Mouse (Mus musculus) CD4-positive helper T cell, adult 2 months (primary cell): ENCODE data around the gene Dnm3.
"Not testable (repeated sequence)": the region's sequence is repeated elsewhere in the genome, so short reads cannot be mapped to it uniquely, and the experiment has no call there.

Source experiments
- DNase-seq: peaks from one replicate; pipeline ENCODE4 v3.0.0-alpha.2; 2012; ENCODE audit warnings: low read depth, missing footprints, low spot score

The Dnm3 gene

GRCm38 (mm10) chr1:162428904-162429303, 48.9 kb downstream of the Dnm3 start:
- DNase-seq = no peak

DNA sequence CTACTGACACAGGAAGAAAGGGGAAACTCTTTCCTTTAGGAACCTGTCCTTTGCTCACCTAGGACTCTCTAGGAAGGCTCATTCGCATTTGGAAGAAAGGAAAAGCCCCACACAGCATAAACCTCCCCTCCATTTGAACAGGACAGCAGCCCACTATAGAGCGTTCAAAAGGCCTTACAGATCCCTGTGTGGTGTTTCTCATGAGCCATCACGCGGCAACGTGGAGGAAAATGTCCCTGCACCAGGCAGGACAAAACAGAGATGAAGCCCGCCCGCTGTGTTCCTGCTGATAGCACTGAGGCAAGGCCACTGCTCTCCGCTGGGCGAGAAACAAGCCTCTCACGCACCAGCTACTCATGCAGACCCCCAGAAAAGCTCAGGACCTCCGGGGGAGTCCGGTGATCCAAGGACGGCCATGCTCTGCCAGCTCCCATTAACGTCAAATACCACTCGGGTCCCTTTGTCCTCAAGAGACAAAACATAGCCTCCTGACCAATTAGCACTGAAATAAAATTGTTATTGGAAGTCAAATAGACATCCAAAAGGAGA, 51.8 kb downstream of the Dnm3 start:
- no peak for DNase-seq

- no peak for DNase-seq
Observed at GRCm38 (mm10) chr1:162422826-162423225, 55.0 kb downstream of the Dnm3 start.

GRCm38 (mm10) chr1:162413791-162414190, 64.0 kb downstream of the Dnm3 start:
- DNase-seq = no peak

DNA sequence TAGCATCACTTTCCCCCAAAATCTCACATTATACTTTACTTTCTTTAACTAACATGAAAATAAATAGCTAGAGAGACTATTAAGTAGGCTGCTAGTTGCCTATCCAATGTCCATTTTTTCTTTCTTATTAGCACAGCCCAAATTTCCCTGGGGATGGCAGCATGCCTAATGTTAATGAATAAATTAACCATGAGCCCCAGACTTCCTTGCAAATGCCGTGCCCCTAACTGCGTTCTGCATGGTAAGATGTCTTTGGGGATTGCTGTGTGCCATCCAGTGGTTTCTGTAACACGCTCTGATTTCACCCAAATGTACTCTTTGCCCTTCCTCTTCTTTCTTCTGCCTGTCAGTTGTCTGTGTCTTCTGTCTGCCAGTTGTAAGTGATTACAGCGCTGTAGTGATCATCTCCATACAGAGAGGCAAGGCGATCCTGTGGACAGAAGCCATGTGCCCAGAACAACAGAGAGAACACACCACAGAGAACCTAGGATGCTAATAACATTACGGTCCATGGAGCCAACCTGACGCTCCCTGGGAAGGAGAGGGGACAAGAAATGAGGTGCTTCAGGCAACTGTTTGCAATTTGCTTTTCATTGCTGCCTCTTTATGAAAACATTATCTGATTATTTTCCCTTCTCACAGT, 64.9 kb downstream of the Dnm3 start:
- no peak for DNase-seq

DNA sequence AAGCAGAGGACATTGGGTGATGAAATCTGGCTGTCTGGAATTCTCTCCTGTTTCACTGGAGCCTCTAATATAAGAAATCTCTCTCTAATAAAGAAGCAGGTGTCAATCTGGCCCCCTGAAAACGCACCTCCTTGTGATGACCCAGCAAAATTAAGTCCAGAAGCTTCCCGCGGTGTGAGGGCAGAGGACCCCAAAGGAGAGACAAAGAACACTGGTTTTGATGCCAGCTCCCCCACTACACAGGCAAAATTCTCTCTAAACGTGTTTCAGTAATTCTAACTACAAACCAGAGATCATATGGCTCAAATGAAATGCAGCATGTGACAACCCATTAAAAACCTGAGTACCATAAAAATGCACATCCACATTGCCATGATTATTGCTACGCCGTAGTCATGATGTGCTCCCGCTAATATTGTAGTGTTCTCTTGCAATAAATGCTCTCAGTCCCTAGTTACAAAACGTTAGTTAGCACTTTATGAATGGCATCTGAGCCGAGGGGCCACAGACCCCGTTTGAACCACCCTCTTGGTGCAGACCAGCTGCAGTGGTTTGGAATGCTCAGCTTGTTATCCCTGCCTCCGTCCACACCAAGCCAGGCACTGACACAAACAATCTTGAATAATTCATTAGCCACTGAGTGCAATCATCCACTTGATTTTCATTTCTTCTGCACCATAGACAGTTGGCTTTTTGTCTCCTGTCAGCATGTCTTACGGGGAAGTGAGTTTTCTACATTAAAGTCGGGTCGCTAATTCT, 67.4 kb downstream of the Dnm3 start:
- DNase-seq = no peak

- no peak for DNase-seq
Observed at GRCm38 (mm10) chr1:162394549-162394948, 83.3 kb downstream of the Dnm3 start.

DNA sequence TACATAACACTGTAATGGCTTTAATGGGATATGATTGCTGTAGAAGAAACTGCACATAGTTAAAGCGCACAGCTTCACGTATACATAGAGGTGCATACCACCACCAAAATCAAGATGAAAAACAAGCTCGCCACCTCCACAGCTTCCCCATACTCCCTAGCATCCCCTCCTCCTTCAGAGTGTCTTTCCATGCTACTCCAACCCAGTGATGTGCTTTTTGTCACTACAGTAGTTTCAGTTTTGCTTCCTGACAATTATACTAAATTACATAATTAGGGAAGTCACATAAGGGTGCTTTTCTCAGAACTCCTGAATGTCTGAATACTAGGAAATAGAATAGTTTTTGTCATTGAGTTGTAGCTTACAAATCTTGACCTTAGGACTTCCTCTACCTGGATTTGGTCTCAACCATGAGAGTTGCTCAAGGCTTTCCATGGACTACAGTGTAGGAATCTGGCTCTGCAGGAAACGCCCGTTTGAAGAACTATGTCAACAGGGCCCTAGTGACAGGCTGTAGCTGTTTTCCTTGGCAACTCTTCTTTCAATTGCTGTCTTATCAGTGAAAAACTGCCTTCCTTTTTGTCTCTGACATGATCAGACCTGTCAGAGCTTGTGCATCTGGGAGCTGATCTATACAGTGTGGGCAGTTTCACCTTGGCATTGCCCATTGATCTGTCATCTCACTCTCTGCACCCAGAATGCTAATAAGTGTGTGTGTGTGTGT, 89.2 kb downstream of the Dnm3 start:
- no peak for DNase-seq

DNA sequence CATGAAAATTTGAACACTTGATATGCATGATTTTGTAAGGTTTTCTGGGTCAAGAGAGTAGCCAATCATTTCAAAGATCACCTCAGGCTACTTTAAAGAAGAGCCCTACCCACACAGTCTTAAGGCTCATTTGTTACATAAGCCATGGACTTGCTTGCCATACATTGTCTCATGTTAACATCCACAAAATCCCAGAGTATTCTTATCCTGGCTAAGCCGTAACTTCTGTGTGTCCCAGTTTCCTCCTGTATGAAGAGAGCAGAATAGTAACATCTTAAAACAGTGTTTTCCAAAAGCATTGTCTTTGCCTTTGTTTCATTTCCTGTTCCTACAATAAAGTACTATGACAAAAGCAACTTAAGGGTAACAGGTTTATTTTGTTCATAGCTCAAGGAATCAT, 104.8 kb downstream of the Dnm3 start:
- DNase-seq = not testable (repeated sequence)

DNA sequence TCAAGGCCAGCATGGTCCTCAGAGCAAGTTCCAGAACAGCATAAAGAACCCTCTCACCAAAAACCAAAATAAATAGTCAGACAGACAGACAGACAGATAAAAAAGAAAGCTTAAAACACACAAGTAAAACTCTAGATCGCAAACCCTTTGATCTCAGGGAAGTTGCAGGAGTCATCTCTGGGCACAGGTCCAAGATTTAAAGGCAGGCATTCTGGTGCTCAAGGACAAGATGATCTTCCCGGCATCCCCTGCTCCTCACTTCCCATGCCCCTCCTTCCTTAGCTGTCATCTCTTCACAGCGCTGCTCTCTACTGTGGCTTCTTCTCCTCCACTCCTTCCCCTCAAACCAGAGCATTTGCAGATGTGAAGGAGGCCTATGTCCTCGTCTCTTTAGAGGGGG, 108.1 kb downstream of the Dnm3 start:
- no peak for DNase-seq

DNA sequence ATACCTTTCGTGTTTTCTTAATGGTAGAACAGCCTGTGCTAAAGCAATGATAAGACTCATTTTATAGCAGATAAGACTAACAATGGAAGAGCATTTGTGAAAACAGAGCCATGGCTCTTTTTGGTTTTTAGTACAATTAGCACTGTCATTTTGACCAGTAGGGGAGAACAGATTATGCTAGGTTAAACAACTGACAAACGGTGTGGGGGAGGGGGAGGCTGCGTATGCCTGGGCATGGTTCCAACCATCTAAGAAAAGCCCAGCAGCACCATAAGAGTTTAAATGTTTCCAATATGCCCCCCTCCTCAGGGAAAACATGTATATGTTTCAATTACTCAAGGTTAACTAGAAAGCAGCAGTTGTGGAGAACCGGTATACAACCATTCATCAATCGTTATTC, 115.9 kb downstream of the Dnm3 start:
- DNase-seq = no peak

GRCm38 (mm10) chr1:162359270-162359669, 118.6 kb downstream of the Dnm3 start:
- no peak for DNase-seq

- DNase-seq = peak; percentile 14
Observed at GRCm38 (mm10) chr1:162358036-162358435, 119.8 kb downstream of the Dnm3 start.

DNA sequence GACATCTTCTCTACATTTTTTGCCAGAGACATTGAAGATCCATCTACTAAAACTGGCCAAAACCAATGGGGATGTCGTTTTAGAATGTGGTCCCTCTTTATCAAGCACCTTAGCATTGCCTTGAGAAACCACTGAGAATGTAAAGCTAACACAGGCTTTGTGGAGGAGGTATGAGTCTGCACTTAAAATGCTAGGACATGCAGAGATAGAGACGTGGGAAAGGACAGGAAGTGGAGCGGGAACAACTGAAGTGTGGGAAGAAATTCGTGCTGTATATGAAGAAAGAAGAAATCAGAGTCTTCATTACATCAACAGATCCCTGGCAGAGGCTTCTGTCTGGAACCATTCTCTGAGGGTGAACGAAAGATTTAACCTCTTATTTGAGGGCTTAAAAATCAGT, 121.4 kb downstream of the Dnm3 start:
- no peak for DNase-seq

DNA sequence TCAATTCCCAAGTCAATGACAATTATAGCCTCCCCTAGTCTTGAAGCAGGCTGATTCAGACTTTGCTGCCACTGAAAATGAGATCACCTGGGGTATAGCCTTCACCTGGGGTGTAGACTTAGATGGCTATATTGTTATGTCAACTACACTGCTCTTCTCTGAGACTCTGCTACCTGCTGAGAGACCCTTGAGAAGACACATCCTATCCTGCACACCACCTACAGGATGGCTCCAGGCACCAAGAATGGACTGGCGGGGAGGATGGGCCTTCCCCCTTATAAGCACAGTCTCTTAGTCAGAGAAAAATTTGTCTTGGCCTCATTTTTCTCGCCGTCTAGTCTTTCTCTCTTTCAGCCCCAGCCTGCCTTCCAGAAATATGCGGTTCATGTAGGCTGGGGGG, 123.1 kb downstream of the Dnm3 start:
- DNase-seq = no peak

DNA sequence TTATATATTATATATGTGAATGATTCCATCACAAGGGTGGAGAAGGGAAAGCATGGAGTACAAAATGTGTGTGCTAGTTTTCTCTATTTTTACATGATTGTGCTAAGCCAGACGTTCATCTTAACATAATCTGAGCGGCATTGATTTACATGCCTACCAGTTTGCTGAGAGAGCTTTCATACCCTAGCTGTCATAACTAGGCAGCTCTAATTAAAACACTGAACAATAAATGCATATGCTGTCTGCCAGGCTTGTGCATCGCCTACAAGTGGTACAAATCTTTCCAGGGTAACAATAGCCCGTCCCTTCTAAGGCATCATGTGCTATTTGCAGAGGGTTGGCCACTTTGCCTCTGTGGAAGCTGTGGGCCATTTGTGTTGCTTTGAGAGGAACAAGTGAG, 124.0 kb downstream of the Dnm3 start:
- DNase-seq = no peak

DNA sequence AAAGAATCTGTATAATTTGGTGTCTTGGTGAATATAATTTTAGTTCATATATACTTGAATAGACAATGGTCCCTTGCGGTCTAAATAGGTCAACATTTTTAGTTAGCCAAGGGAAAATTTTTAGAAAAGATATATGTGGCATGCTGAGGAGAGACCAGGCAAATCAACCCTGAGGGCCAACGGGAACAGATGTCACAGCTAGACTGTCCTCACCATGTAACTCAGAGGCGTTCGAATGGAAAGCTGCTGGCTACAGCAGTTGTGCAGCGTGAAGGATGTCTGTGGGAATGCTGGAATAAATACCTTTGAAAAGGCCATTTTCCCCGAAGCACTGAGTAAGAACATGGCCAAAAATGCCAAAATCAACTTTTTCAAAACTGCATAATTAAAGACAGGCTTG, 128.5 kb downstream of the Dnm3 start:
- no peak for DNase-seq

- DNase-seq = no peak
Observed at GRCm38 (mm10) chr1:162346456-162347011, 131.3 kb downstream of the Dnm3 start.

GRCm38 (mm10) chr1:162337170-162337569, 140.7 kb downstream of the Dnm3 start:
- DNase-seq = no peak

DNA sequence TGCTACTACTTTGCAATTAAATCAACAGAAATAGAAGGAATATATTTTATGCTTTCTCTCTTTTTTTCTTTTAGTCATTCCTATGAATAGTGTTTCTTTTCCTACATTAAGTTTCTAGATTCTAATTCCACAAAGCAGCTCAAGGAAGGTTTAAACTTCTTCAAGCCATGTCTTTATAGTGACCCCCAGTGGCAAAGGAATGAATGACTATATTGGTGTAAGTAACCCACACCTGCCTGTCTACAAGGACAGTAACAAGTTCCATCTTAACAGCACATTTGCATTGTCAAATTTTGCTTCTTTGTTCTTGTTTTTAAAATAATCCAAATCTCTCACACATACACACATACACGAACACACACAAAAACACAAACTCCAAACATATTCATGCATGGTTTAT, 141.2 kb downstream of the Dnm3 start:
- DNase-seq = peak; percentile 21

GRCm38 (mm10) chr1:162336224-162336623, 141.6 kb downstream of the Dnm3 start:
- no peak for DNase-seq

DNA sequence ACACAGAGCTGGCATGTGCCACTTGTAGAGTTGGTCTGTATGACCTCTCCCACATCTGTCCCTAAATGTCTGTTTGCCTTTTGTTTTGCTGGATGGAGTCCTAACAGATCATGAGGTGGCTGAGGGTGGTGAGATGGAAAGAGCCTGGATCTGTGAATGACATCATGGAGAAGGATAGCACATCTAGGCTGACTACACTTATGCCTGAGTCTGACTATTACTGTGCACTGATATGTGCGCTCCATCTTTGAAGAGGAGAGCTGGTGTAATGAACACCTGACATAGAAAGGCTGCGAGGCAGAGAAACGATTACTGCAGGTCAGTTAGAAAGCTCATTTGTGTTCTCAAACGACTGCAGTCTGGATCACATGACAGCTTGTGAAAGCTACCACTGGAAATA, 149.2 kb downstream of the Dnm3 start:
- DNase-seq = no peak
